ENCODE assay signal across 15 mouse cellular contexts in the genomic region with DNA sequence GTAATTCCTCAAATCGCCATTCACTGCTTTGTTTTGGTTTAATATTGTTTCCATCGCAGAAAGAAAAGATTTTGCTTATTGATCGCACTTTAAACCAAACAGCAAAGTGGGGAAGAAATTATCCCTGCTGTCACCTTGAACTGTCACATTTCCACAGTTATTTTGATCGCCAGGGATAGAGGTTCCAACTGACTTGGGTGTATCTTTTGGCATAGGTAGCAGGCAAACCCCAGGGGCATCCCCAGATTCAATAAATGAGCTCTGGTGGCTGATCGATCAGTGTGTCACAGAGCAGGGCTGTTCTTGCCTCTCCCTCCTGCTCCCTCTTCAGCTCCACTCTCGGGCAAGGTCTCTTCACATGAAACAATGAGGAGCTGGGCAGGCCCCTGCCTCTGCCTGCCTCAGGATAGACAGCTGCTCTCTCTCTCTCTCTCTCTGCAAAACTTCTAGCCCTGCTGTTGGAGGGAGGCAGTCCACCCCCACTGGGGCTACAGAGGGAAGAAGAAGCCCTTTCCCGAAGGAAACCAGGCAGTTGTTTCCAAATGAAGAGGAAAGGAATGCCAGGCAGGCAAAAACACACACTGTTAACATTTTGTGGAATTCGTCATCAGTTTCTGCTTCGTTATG. TPM values are rescaled to one million over a fixed set of nuclear protein-coding genes. Genes with fewer than 3 reads are reported as not detected.
DNase-seq lines count a peak whose midpoint lies in the region; ATAC-seq and TF ChIP-seq lines count a peak whose summit lies in the region.
"Had no signal": no experiment of that assay in that cellular context is flagged by ENCODE, and none has a peak within 500 bp of the region (broad histone marks: within the 10 kb centered on the region; RNA-seq: fewer than 3 reads in every experiment).

No protein-coding gene starts in this region.

- H3K9ac ChIP-seq in forebrain, embryonic 13.5 days: peak overlapping the region; percentile 43; the same call in 1 of the 2 replicates
- no peak overlapping the region for H3K9ac ChIP-seq in limb, embryonic 12.5 days (replicated peaks)
- H3K9ac ChIP-seq in neural tube, embryonic 15.5 days (replicated peaks): 0 out of 2 replicates have a peak overlapping the region, but pooled peaks have one; percentile 14
- H3K9ac ChIP-seq: heart, embryonic 15.5 days had no signal

- no peaks in the 10 kb centered on the region for H3K36me3 ChIP-seq in forebrain, embryonic 13.5 days (ENCODE audit: poor library complexity, severe bottlenecking)
- no peaks in the 10 kb centered on the region for H3K36me3 ChIP-seq in limb, embryonic 12.5 days
- no peaks in the 10 kb centered on the region for H3K36me3 ChIP-seq in neural tube, embryonic 15.5 days
- H3K36me3 ChIP-seq: heart, embryonic 15.5 days had no signal

- H3K27me3 ChIP-seq in forebrain, embryonic 13.5 days: no peaks in the 10 kb centered on the region
- H3K27me3 ChIP-seq in limb, embryonic 12.5 days: no peaks in the 10 kb centered on the region
- no peaks in the 10 kb centered on the region for H3K27me3 ChIP-seq in neural tube, embryonic 15.5 days (replicated peaks)

- H3K4me3 ChIP-seq in gastrocnemius, adult 2 months: no peak overlapping the region
- H3K4me3 ChIP-seq in forebrain, embryonic 13.5 days: no peak overlapping the region
- no peak overlapping the region for H3K4me3 ChIP-seq in limb, embryonic 12.5 days (replicated peaks)
- no peak overlapping the region for H3K4me3 ChIP-seq in neural tube, embryonic 15.5 days (replicated peaks)
- H3K4me3 ChIP-seq: heart, embryonic 15.5 days; myocyte had no signal

- H3K4me2 ChIP-seq in forebrain, embryonic 13.5 days: peak overlapping the region; percentile 42
- no peak overlapping the region for H3K4me2 ChIP-seq in limb, embryonic 12.5 days
- H3K4me2 ChIP-seq in neural tube, embryonic 15.5 days: no peak overlapping the region
- H3K4me2 ChIP-seq: heart, embryonic 15.5 days had no signal

- peak overlapping the region; percentile 20; the same call in 1 of the 2 replicates for H3K27ac ChIP-seq in gastrocnemius, adult 2 months
- peak overlapping the region; percentile 93 for H3K27ac ChIP-seq in forebrain, embryonic 13.5 days
- peak overlapping the region; percentile 71 for H3K27ac ChIP-seq in limb, embryonic 12.5 days
- H3K27ac ChIP-seq in neural tube, embryonic 15.5 days (replicated peaks): peak overlapping the region; percentile 68
- H3K27ac ChIP-seq: heart, embryonic 15.5 days had no signal

- WGBS in forebrain, embryonic 13.5 days: 10% methylated on average over 9 of the region's 9 CpGs
- WGBS in limb, embryonic 12.5 days: 40% methylated on average over 9 of the region's 9 CpGs
- WGBS in neural tube, embryonic 15.5 days: 27% methylated on average over 9 of the region's 9 CpGs

- no peak for TF ChIP-seq CTCF in gastrocnemius, adult 2 months (IDR thresholded peaks at IDR 0.05)

- DNase-seq in gastrocnemius, adult 2 months: no peak
- DNase-seq in gastrocnemius, postnatal 36 days: no peak
- DNase-seq in adrenal gland, postnatal 14 days: no peak
- no peak for DNase-seq in layer of hippocampus, adult 18-20 months (ENCODE audit: low spot score in 2 of 2)
- no peak for DNase-seq in adrenal gland, postnatal 36 days
- DNase-seq: adrenal gland, adult 8-10 months; thymus, postnatal 25 days had no signal

- peaks cover 69% of the 10 kb centered on the region for H3K4me1 ChIP-seq in forebrain, embryonic 13.5 days
- peaks cover 37% of the 10 kb centered on the region for H3K4me1 ChIP-seq in limb, embryonic 12.5 days (replicated peaks)
- H3K4me1 ChIP-seq in neural tube, embryonic 15.5 days: peaks cover 59% of the 10 kb centered on the region

- H3K9me3 ChIP-seq in forebrain, embryonic 13.5 days (replicated peaks): no peaks in the 10 kb centered on the region
- no peaks in the 10 kb centered on the region for H3K9me3 ChIP-seq in limb, embryonic 12.5 days
- H3K9me3 ChIP-seq in neural tube, embryonic 15.5 days (replicated peaks): no peaks in the 10 kb centered on the region
- H3K9me3 ChIP-seq: heart, embryonic 15.5 days had no signal

- intact Hi-C loops in gastrocnemius, adult 2 months (cut with DNase I): no loop called here
- intact Hi-C loops in gastrocnemius, postnatal 36 days (cut with DNase I): no loop called here

- ATAC-seq in forebrain, embryonic 13.5 days: peak; percentile 5; the same call in 1 of the 2 replicates
- ATAC-seq in limb, embryonic 12.5 days (ENCODE audit: insufficient number of reproducible peaks, insufficient read depth, low FRiP score, low TSS enrichment, low read depth): no peak
- no peak for ATAC-seq in neural tube, embryonic 15.5 days (ENCODE audit: low FRiP score)

RNA-seq across cellular contexts. Expression of a gene that starts 25.8 kb away (rescaled TPM):
- 1 to 10 TPM; 1.3 to 2.5 TPM for total RNA-seq in gastrocnemius, adult 2 months (2021)
- total RNA-seq in gastrocnemius, postnatal 36 days (2021): 1 to 10 TPM; 1.2 to 1.6 TPM
- polyA plus RNA-seq in forebrain, embryonic 13.5 days (2015; fragmentation: Nextera tagmentation; extraction: Ambion mirVana): 4.5 and 5.3 TPM in 2 replicates
- polyA plus RNA-seq in limb, embryonic 12.5 days (2016; fragmentation: Nextera tagmentation; extraction: Ambion mirVana): 0.23 and 0.29 TPM in 2 replicates
- 2.8 and 3.0 TPM in 2 replicates for polyA plus RNA-seq in neural tube, embryonic 15.5 days (2015; fragmentation: Nextera tagmentation; extraction: Ambion mirVana)
- 3.3 and 4.5 TPM in 2 replicates for total RNA-seq in adrenal gland, postnatal 14 days (2021)
- total RNA-seq in layer of hippocampus, adult 18-20 months (2021): 10 to 100 TPM; 70.4 to 71.6 TPM
- total RNA-seq in adrenal gland, postnatal 36 days (2021): 1 to 10 TPM; 4.1 to 8.0 TPM
- total RNA-seq: MEL had no signal

RNA-seq across cellular contexts. Expression of a gene that starts 41.1 kb away (rescaled TPM):
- total RNA-seq in gastrocnemius, adult 2 months (2021): not detected
- not detected for total RNA-seq in gastrocnemius, postnatal 36 days (2021)
- not detected in 2 replicates for polyA plus RNA-seq in forebrain, embryonic 13.5 days (2015; fragmentation: Nextera tagmentation; extraction: Ambion mirVana)
- 0.14 TPM in 1 of 2 replicates, not detected in the other for polyA plus RNA-seq in limb, embryonic 12.5 days (2016; fragmentation: Nextera tagmentation; extraction: Ambion mirVana)
- polyA plus RNA-seq in neural tube, embryonic 15.5 days (2015; fragmentation: Nextera tagmentation; extraction: Ambion mirVana): 0.22 TPM in 1 of 2 replicates, not detected in the other
- total RNA-seq in adrenal gland, postnatal 14 days (2021): not detected in 2 replicates
- total RNA-seq in layer of hippocampus, adult 18-20 months (2021): not detected
- total RNA-seq in adrenal gland, postnatal 36 days (2021): not detected
- total RNA-seq: adrenal gland, adult 8-10 months; left cerebral cortex, postnatal 14 days; MEL had no signal
- polyA plus RNA-seq: lung, embryonic 16.5 days; myocyte had no signal

Comparison
In these comparisons a context has a peak if more than half of its experiments do, and no peak if none do; other contexts are left out.
1. H3K27ac ChIP-seq: peak in every context shown above with its lines; median percentile 93 in forebrain, embryonic 13.5 days; 71 in limb, embryonic 12.5 days; 68 in neural tube, embryonic 15.5 days; 20 in gastrocnemius, adult 2 months.
2. RNA of a gene that starts 25.8 kb away (total RNA-seq): 70.4 to 71.6 TPM in layer of hippocampus, adult 18-20 months; 4.1 to 8.0 TPM in adrenal gland, postnatal 36 days, 3.3 to 4.5 TPM in adrenal gland, postnatal 14 days, 1.3 to 2.5 TPM in gastrocnemius, adult 2 months and 1.2 to 1.6 TPM in gastrocnemius, postnatal 36 days; every median in the first group is over 4 times any median in the second.